15 mouse cellular contexts compared by ENCODE assay signal in the genomic region with DNA sequence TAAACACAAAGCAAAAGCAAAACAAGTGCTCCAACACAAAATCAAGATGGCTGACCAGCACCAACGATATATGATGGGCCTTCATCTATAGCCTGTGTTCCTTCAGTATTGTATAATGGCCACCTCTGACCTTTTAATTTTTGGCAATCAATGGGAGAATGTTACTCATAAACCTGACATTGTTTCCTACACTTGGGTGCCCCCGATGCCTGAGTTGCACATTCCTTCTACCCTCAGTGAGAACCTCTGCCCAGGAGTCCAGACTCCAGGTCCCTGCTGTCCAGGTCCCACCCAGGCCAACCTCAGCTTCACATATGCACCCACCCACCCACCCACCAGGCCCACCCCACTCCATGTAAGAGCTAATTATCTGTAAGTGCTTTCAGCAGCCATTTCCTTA.
"Had no signal": no experiment of that assay in that cellular context is flagged by ENCODE, and none has a peak within 500 bp of the region (broad histone marks: within the 10 kb centered on the region; RNA-seq: fewer than 3 reads in every experiment).

No protein-coding gene starts in this region.

- H3K9ac ChIP-seq: liver, embryonic 13.5 days; midbrain, embryonic 15.5 days; neural tube, embryonic 13.5 days had no signal

- H3K4me2 ChIP-seq: liver, embryonic 13.5 days; midbrain, embryonic 11.5 days; midbrain, embryonic 15.5 days; neural tube, embryonic 13.5 days had no signal

- H3K27ac ChIP-seq: hindbrain, postnatal 0 days; layer of hippocampus, adult 2 months; left cerebral cortex, adult 2 months; liver, embryonic 13.5 days; midbrain, embryonic 15.5 days; neural tube, embryonic 13.5 days; stomach, postnatal 0 days had no signal

- DNase-seq: layer of hippocampus, adult 9-11 months; liver, embryonic 13.5 days; lung, adult 2 months; lung, postnatal 14 days; lung, postnatal 4 days; thymus, postnatal 25 days had no signal

- H3K36me3 ChIP-seq: liver, embryonic 13.5 days; midbrain, embryonic 15.5 days; neural tube, embryonic 13.5 days had no signal

- H3K4me3 ChIP-seq: layer of hippocampus, adult 2 months; left cerebral cortex, adult 2 months; liver, embryonic 13.5 days; midbrain, embryonic 15.5 days; neural tube, embryonic 13.5 days had no signal

- H3K9me3 ChIP-seq: liver, embryonic 13.5 days; midbrain, embryonic 15.5 days; neural tube, embryonic 13.5 days had no signal

- H3K4me1 ChIP-seq: liver, embryonic 13.5 days; midbrain, embryonic 15.5 days; neural tube, embryonic 13.5 days had no signal

- H3K27me3 ChIP-seq: liver, embryonic 13.5 days; neural tube, embryonic 13.5 days had no signal

- ATAC-seq: hindbrain, postnatal 0 days; inflammation-experienced regulatory T-cells, adult 6 months; intestine, embryonic 16.5 days; midbrain, embryonic 15.5 days had no signal
